Mouse (Mus musculus) hindbrain, embryonic 16.5 days (tissue): ENCODE measurements around the gene Scml4. TPM values are rescaled to one million over a fixed set of nuclear protein-coding genes. Genes with fewer than 3 reads are reported as not detected.

ENCODE experiments used
- ATAC-seq: fragments of 200-750 bp; cut with Nextera tagmentation; 2 replicates; pipeline ENCODE4 v1.8.0; 2017; ENCODE audit warnings: moderate TSS enrichment, moderate library complexity
- H3K27ac ChIP-seq: fragments of 300-500 bp; sonication (generic); 2 replicates; pipeline ENCODE4 v1.5.1; 2014; ENCODE audit warnings: low read depth, mild to moderate bottlenecking, control low read depth, low read length, moderate library complexity
- H3K27me3 ChIP-seq: fragments of 300-500 bp; sonication (generic); replicated peaks from 2 replicates; pipeline ENCODE4 v1.6.1; 2014; ENCODE audit warnings: low read length; ENCODE audit not compliant: control insufficient read depth, insufficient read depth
- H3K36me3 ChIP-seq: fragments of 300-500 bp; sonication (generic); 2 replicates; pipeline ENCODE4 v1.6.1; 2014; ENCODE audit warnings: mild to moderate bottlenecking, low read length, moderate library complexity, mixed read lengths; ENCODE audit not compliant: control insufficient read depth, insufficient read depth
- H3K4me1 ChIP-seq: fragments of 300-500 bp; sonication (generic); 2 replicates; pipeline ENCODE4 v1.6.1; 2014; ENCODE audit warnings: low read depth, low read length; ENCODE audit not compliant: control insufficient read depth, insufficient read depth
- H3K4me2 ChIP-seq: fragments of 300-500 bp; sonication (generic); 2 replicates; pipeline ENCODE4 v1.6.1; 2014; ENCODE audit warnings: mild to moderate bottlenecking, low read length, control low read depth, moderate library complexity
- H3K4me3 ChIP-seq: fragments of 300-500 bp; sonication (generic); 2 replicates; pipeline ENCODE4 v1.5.1; 2014; ENCODE audit warnings: mild to moderate bottlenecking, low read length, control low read depth, moderate library complexity
- H3K9ac ChIP-seq: fragments of 300-500 bp; sonication (generic); 2 replicates; pipeline ENCODE4 v1.6.1; 2014; ENCODE audit warnings: low read depth, mild to moderate bottlenecking, control low read depth, low read length, moderate library complexity
- H3K9me3 ChIP-seq: fragments of 300-500 bp; sonication (generic); 2 replicates; pipeline ENCODE4 v1.6.1; 2014; ENCODE audit warnings: mild to moderate bottlenecking, low read length, moderate library complexity; ENCODE audit not compliant: control insufficient read depth
- WGBS: fragments of 180-500 bp; shearing (Covaris S2); extraction: QIAGEN DNeasy Blood & Tissue Kit; methylation state at CpG from one replicate; pipeline ENCODE4 v1.1.7; 2014; 5-methylcytosine and 5-hydroxymethylcytosine counted together
- polyA plus RNA-seq: library from polyadenylated mRNA; unstranded; fragments of >200 nt; fragmentation: Nextera tagmentation; extraction: Ambion mirVana; gene quantifications from 2 replicates; pipeline ENCODE4 v1.2.1, GENCODE M21; 2015

The Scml4 gene
- polyA plus RNA-seq, 1 experiment from 2014 or later: 9.1 TPM

GRCm38 (mm10) chr10:42840036-42840435 lies 20.1 kb upstream of the Scml4 start:
- peaks cover 9% of the 10 kb centered on the region; the same call in 1 of the 2 replicates for H3K36me3 ChIP-seq
- 92% methylated on average over 11 of the region's 11 CpGs for WGBS
- H3K4me3 ChIP-seq: no peak overlapping the region
- H3K9me3 ChIP-seq: no peaks in the 10 kb centered on the region
- no peak overlapping the region for H3K27ac ChIP-seq
- ATAC-seq: no peak
- no peak overlapping the region for H3K4me2 ChIP-seq
- H3K27me3 ChIP-seq: no peaks in the 10 kb centered on the region
- H3K9ac ChIP-seq: no peak overlapping the region
- H3K4me1 ChIP-seq: no peaks in the 10 kb centered on the region

GRCm38 (mm10) chr10:42841531-42842195 lies 18.5 kb upstream of the Scml4 start:
- H3K27me3 ChIP-seq: no peaks in the 10 kb centered on the region
- WGBS: 64% methylated on average over 16 of the region's 16 CpGs
- ATAC-seq: no peak

GRCm38 (mm10) chr10:42842358-42842757 lies 17.8 kb upstream of the Scml4 start:
- peak; percentile 63 for ATAC-seq
- 14% methylated on average over 9 of the region's 9 CpGs for WGBS

More at GRCm38 (mm10) chr10:42841531-42842195, 18.5 kb upstream of the Scml4 start:
- Histone ChIP-seq H3K4me3 (no peak overlapping the region), H3K4me1 (no peaks in the 10 kb centered on the region), H3K9me3 (no peaks in the 10 kb centered on the region), H3K4me2 (no peak overlapping the region), H3K9ac (no peak overlapping the region), H3K36me3 (peaks cover 4% of the 10 kb centered on the region; the same call in 1 of the 2 replicates), H3K27ac (no peak overlapping the region)

GRCm38 (mm10) chr10:42843416-42843815 lies 16.8 kb upstream of the Scml4 start:
- no peak for ATAC-seq
- no peaks in the 10 kb centered on the region for H3K27me3 ChIP-seq
- H3K36me3 ChIP-seq: no peaks in the 10 kb centered on the region
- no peak overlapping the region for H3K27ac ChIP-seq
- 69% methylated on average over 1 of the region's 1 CpGs for WGBS
- H3K9ac ChIP-seq: no peak overlapping the region
- H3K4me2 ChIP-seq: no peak overlapping the region
- no peaks in the 10 kb centered on the region for H3K4me1 ChIP-seq
- no peak overlapping the region for H3K4me3 ChIP-seq
- H3K9me3 ChIP-seq: no peaks in the 10 kb centered on the region

More at GRCm38 (mm10) chr10:42842358-42842757, 17.8 kb upstream of the Scml4 start:
- Histone ChIP-seq H3K4me3 (no peak overlapping the region), H3K27me3 (no peaks in the 10 kb centered on the region), H3K36me3 (peaks cover under 1% of the 10 kb centered on the region; the same call in 1 of the 2 replicates), H3K9ac (no peak overlapping the region), H3K9me3 (no peaks in the 10 kb centered on the region), H3K4me1 (no peaks in the 10 kb centered on the region), H3K4me2 (no peak overlapping the region), H3K27ac (no peak overlapping the region)

- no peaks in the 10 kb centered on the region for H3K4me1 ChIP-seq
Measured at GRCm38 (mm10) chr10:42845480-42845879, 14.7 kb upstream of the Scml4 start.

GRCm38 (mm10) chr10:42848179-42849080 lies 11.7 kb upstream of the Scml4 start:
- no peaks in the 10 kb centered on the region for H3K36me3 ChIP-seq
- ATAC-seq: no peak
- no peak overlapping the region for H3K9ac ChIP-seq
- no peak overlapping the region for H3K4me2 ChIP-seq
- no peak overlapping the region for H3K27ac ChIP-seq
- no peak overlapping the region for H3K4me3 ChIP-seq
- no peaks in the 10 kb centered on the region for H3K4me1 ChIP-seq
- no peaks in the 10 kb centered on the region for H3K27me3 ChIP-seq
- WGBS: 91% methylated on average over 13 of the region's 13 CpGs
- H3K9me3 ChIP-seq: no peaks in the 10 kb centered on the region

More at GRCm38 (mm10) chr10:42845480-42845879, 14.7 kb upstream of the Scml4 start:
- ATAC-seq: no peak
- Histone ChIP-seq H3K9me3 (no peaks in the 10 kb centered on the region), H3K36me3 (no peaks in the 10 kb centered on the region), H3K27ac (no peak overlapping the region), H3K27me3 (no peaks in the 10 kb centered on the region), H3K4me2 (no peak overlapping the region), H3K4me3 (no peak overlapping the region), H3K9ac (no peak overlapping the region)
- 47% methylated on average over 1 of the region's 1 CpGs for WGBS

- H3K4me2 ChIP-seq: no peak overlapping the region
- H3K9ac ChIP-seq: no peak overlapping the region
- no peaks in the 10 kb centered on the region for H3K4me1 ChIP-seq
- no peak for ATAC-seq
- WGBS: 85% methylated on average over 7 of the region's 7 CpGs
- H3K27me3 ChIP-seq: no peaks in the 10 kb centered on the region
- H3K27ac ChIP-seq: no peak overlapping the region
- H3K36me3 ChIP-seq: no peaks in the 10 kb centered on the region
- H3K9me3 ChIP-seq: no peaks in the 10 kb centered on the region
- no peak overlapping the region for H3K4me3 ChIP-seq
Measured at GRCm38 (mm10) chr10:42849081-42849400, 11.1 kb upstream of the Scml4 start.

GRCm38 (mm10) chr10:42854838-42855237 lies 5.3 kb upstream of the Scml4 start:
- ATAC-seq: no peak
- Histone ChIP-seq H3K27ac (no peak overlapping the region), H3K4me1 (peaks cover 9% of the 10 kb centered on the region), H3K36me3 (no peaks in the 10 kb centered on the region), H3K9me3 (no peaks in the 10 kb centered on the region), H3K4me3 (no peak overlapping the region), H3K4me2 (no peak overlapping the region), H3K9ac (no peak overlapping the region), H3K27me3 (no peaks in the 10 kb centered on the region)
- WGBS: 45% methylated on average over 4 of the region's 4 CpGs

- no peaks in the 10 kb centered on the region for H3K36me3 ChIP-seq
- no peak overlapping the region for H3K4me2 ChIP-seq
- no peak overlapping the region for H3K9ac ChIP-seq
Measured at GRCm38 (mm10) chr10:42855250-42855649, 4.9 kb upstream of the Scml4 start.

More at GRCm38 (mm10) chr10:42855250-42855649, 4.9 kb upstream of the Scml4 start:
- 41% methylated on average over 5 of the region's 5 CpGs for WGBS
- Histone ChIP-seq H3K4me3 (no peak overlapping the region), H3K27ac (no peak overlapping the region), H3K27me3 (no peaks in the 10 kb centered on the region), H3K4me1 (peaks cover 12% of the 10 kb centered on the region), H3K9me3 (no peaks in the 10 kb centered on the region)
- no peak for ATAC-seq
